Mouse (Mus musculus): Measurements from ENCODE around the gene Ssx2ip.

Gene Ssx2ip

GRCm38 (mm10) chr3:146404311-146405201 is at the start of gene Ssx2ip:
Ssx2ip (plus strand) TSS chr3:146404642.
- in situ Hi-C loops (cut with MboI, MseI), result no loop called here

DNA sequence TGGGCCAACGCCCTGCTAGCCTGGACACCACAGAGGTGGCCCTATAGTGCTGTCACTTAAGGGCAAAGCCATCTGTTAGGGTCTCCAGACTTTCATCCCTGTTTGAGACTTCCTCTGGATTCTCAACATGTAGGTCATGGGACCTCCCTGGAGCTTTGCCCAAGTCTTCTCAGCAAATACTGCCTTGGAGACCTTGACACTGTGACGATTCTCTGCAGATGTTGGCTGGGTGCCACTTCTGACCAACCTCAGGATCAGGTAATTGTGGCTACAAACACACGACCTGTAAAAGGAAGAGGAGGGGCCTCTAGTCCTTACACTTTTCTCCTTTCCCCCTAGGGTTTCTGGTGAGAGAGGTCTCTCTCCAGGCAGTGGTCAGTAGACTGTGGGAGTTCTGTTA is 49.3 kb upstream of the Ssx2ip start:
- in situ Hi-C loops (cut with MboI, MseI), result no loop called here

DNA sequence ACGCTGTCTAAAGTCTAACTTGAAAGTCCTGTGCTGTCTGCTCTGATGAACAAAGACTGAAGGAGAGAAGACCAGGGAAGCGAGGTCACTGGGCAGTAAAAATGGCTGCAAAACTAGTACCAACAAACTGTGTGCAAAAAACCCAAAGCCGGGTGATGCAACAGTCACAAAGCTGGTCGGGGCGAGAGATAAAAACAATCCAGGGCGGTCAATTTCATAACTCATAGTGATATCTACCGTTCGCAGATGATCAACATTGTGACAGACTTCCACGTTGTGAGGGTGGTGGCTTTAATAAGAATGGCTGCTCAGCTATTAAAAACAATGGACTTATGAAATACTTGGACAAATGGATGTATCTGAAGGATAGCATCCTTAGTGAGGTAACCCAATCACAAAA is 39.0 kb upstream of the Ssx2ip start:
- in situ Hi-C loops (cut with MboI, MseI), result loop anchor here in 1 of 2 experiments (10.0 kb wide), 1 partner anchor 569 kb away; no protein-coding TSS in a partner anchor

DNA sequence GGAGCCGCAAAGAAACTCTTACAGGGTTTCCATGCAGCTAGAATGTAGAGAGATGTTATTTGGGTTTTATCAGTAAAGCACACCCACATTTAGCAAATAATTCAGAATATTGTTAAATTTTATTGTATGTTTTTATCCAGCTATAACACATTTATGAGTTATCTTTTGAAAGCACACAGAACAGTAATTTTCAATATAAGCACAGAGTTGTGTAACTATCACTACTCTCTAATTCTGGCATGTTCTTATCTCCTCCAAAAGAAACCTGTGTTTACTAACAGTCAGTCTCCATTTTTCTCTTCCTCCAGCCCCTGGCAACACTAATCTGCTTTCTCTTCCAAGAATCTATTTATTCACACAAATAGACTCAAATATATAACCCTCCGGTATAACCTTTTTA is 37.4 kb upstream of the Ssx2ip start:
- in situ Hi-C loops (cut with MboI, MseI), result loop anchor here in 1 of 2 experiments (10.0 kb wide), 1 partner anchor 568 kb away; no protein-coding TSS in a partner anchor

DNA sequence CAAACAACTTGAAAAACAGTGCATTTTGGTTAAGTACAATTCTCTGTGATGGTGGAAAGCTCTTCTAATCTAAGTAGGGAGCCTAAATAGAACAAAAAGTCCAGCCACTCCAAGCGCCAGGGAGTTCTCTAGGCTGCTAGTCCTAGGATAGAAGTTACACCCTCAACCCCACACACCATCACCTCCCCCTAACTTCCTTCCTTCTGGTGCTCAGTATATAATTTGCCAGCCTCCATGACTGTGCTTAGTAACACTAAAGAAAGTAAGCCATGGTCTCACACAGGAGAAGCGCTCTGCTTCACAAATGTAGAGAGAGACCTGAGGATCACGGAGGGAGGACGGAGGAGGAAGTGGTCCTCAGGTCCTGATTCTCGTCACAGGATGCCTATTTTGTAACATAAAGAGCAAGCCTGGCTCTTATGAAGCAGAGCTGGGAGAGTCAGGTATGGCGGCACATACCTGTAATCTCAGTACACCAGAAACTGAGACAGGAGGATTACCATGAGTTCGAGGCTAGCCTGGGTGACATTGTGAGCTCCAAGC is 33.8 kb upstream of the Ssx2ip start:
- in situ Hi-C loops (cut with MboI, MseI), result no loop called here

DNA sequence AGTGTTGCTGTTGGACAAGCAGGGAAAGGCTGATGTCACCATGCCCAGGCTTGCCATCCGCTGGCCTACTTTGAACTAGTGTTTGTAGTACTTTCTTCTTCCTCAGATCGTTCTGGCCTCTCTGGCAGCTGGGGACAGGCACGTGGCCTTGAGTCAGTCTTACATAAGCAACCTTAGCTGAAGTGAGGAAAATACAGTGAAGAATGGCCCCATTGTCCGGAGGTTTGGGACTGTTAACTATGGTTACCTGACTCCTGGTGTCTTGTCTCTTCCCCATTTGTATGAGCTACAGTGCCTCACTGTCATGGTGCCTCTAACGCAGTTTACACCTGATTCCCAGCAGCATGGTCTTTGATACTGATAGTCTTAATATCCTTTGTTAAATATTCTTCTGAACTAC is 33.2 kb upstream of the Ssx2ip start:
- in situ Hi-C loops (cut with MboI, MseI), result no loop called here

DNA sequence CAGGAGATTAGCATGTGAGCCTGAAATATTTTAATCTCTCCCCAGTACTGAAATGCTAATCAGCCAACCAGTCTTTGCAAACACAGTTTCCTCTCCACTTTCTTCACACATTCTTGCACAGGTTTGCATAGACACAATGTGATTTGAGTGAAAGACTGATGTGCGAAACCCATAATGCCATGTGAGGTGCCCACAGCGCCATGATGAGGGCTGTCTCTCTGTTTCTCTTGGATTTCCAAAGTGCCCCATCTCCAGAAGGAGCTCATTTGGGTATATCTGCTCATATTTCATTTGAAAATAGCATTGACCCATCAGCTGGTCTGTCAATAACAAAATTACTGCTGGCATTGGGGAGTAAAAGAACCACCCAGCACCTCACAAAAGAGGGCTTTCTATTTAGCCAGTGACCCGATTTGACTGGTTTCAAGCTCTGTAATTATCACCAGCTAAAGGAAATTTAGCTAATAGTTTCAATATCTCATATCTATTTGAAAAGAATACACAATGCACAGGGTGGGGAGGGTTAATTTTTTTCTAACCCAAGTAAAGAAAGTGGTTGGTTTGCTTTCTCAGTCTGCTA is 29.8 kb upstream of the Ssx2ip start:
- in situ Hi-C loops (cut with MboI, MseI), result no loop called here

- in situ Hi-C loops (cut with MboI, MseI), result no loop called here
Measured at GRCm38 (mm10) chr3:146375224-146375657, 29.2 kb upstream of the Ssx2ip start.

DNA sequence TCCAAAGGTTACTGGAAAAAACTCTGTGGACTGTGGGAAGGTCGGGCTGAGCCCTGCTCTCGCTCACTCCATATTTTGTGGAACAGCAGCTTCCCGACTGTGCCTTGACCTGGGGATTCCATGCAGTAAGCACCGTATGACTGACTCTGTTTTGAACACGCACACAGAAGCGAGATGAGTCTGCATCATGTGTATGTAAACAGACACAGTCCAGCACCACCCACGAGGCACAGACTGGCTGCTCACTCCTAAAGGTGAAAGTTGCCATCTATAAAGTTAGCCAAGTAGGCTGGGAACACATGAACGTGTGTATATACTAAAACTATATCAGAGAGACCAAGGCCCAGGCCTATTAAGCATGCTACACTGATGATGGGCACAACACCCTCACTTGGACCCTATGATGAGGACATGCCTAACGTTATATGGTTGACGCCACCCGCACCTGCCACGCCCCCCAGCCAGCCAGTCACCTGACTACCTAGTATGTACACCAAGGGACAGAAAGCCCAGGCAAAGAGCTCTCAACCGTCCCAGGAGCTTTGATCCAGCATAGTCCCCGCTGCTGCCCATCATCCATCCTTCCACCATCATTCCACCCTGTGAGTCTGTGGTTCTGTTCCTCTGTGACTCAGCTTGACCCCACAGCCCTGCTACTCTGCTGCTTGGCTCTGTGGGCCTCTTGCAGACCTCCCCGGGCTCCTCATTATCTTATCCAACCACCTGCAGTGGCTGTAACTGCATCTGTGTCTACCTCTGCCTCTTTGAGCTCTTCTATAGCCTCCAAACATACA is 27.9 kb upstream of the Ssx2ip start:
- in situ Hi-C loops (cut with MboI, MseI), result no loop called here

- in situ Hi-C loops (cut with MboI, MseI), result no loop called here
Measured at GRCm38 (mm10) chr3:146377216-146377615, 27.2 kb upstream of the Ssx2ip start.

- in situ Hi-C loops (cut with MboI, MseI), result no loop called here
Measured at GRCm38 (mm10) chr3:146378753-146379152, 25.7 kb upstream of the Ssx2ip start.

DNA sequence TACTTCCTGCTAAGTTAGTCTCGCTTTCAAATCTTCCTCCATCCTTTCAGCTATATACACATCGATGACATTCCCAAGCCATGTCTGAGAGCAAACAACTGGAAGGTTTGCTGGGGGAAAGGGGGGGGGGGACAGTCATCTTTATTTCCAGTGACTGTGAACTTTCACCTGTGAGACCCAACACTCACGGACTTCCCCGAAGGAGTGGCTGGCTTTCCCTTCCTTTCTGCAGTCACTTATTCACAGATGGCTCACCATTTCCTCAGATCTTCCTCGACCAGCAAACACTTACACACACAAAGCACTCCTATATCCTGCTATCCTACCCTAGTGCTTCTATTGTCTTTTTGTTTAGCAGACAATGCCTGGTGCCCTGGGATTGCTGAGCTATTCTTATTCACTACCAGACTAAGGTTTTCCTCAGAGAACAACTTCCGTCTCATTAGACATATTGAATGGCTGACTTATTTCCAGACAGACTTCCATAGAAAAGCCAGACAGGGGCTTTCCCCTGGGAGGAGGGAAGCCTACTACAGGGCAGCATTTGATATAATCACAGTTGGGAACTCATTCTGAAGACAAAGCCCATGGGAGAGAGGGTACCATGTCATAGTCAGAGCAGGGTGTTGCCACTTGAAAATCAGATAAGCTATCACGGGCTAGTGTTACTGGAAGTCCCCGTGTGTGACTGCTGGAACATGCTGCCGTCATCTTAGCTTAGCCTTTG is 24.5 kb upstream of the Ssx2ip start:
- in situ Hi-C loops (cut with MboI, MseI), result no loop called here

DNA sequence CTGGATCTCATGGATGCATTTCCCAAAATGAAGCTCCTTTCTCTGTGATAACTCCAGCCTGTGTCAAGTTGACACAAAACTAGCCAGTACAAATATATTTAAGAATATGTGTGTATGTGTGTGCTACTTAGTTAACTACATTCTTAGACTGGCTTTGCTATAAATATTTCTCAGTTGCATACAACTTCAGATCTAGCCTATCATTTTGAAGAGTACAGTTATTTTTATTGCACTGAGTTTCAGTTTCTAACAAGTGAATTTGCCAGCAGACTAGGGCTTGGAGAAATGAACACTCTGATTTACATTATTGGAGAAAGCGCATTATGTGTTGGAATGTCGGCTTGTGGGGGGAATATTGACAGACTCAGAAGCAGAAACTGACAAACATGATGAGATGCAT is 23.6 kb upstream of the Ssx2ip start:
- in situ Hi-C loops (cut with MboI, MseI), result no loop called here

DNA sequence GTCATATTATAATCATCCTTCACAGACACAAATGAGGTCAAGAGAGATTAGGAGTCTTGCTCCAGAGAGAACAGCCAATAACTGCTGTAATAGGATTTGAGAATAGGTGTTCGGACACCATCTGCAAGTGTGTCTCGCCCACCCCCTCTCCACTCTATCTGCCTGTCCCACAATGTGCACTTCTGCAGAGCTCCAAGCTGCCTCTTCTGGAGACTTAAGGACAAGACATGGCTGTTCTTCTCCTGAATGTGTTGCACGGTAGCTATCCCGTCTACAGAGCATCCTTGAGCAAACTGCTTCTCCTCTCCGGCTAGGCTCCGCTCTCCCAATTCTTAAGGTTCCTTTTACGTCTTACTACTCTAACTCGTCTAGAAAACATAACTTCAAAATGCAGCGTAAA is 23.0 kb upstream of the Ssx2ip start:
- in situ Hi-C loops (cut with MboI, MseI), result no loop called here

DNA sequence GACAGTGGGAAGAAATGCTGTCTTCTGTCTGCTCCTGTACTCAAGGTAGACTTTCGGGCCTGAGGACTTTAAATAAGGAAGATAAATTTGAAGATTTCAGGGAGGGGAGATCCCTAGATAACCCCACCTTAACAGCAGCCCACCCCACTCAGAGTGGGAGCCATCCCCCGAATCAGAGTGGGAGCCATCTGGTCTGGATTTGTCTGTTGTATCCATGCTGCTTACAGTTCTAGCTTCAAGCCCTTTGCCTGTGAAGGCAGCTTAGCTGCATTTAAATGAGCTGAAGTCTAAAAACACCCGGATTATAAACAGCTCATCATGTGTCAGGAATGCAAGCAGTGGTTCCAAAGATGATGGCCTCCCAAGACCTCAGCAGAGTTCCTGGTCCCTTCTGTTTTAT is 17.6 kb upstream of the Ssx2ip start:
- in situ Hi-C loops (cut with MboI, MseI), result no loop called here

- in situ Hi-C loops (cut with MboI, MseI), result no loop called here
Measured at GRCm38 (mm10) chr3:146392656-146393321, 11.7 kb upstream of the Ssx2ip start.

DNA sequence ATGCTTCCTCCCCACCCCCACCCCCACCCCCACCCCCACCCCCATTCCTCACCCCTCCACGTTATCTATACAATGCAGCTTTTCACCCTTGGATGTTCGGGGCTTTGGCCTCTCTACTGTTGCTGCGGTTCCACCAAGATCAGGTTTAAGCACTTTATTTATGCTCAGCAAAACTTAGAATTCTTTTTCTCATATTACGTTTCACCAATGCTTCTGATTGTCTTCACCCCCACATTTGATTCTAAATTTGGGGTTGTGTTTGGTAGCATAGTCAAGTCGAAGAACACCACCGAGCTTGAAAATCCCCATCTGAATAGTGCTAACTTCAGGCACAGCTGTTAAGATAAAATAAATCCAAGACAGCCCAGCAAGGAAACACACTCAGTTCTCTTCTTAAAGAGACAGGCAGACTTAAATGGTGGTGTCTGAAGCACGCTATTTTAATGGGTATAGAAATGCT is 10.8 kb upstream of the Ssx2ip start:
- in situ Hi-C loops (cut with MboI, MseI), result no loop called here

GRCm38 (mm10) chr3:146396256-146396655 is 8.2 kb upstream of the Ssx2ip start:
- in situ Hi-C loops (cut with MboI, MseI), result no loop called here

GRCm38 (mm10) chr3:146396934-146397333 is 7.5 kb upstream of the Ssx2ip start:
- in situ Hi-C loops (cut with MboI, MseI), result no loop called here

- in situ Hi-C loops (cut with MboI, MseI), result no loop called here
Measured at GRCm38 (mm10) chr3:146397847-146398246, 6.6 kb upstream of the Ssx2ip start.

GRCm38 (mm10) chr3:146399203-146399602 is 5.2 kb upstream of the Ssx2ip start:
- in situ Hi-C loops (cut with MboI, MseI), result no loop called here

Measured in T-helper 17 cell (primary cell).